Mouse (Mus musculus) cerebellum, adult 8-10 months (tissue): ENCODE results near the gene Mical2.

ENCODE experiments used
- DNase-seq: peaks from one replicate; pipeline ENCODE4 v3.0.0; 2022

Gene Mical2

DNA sequence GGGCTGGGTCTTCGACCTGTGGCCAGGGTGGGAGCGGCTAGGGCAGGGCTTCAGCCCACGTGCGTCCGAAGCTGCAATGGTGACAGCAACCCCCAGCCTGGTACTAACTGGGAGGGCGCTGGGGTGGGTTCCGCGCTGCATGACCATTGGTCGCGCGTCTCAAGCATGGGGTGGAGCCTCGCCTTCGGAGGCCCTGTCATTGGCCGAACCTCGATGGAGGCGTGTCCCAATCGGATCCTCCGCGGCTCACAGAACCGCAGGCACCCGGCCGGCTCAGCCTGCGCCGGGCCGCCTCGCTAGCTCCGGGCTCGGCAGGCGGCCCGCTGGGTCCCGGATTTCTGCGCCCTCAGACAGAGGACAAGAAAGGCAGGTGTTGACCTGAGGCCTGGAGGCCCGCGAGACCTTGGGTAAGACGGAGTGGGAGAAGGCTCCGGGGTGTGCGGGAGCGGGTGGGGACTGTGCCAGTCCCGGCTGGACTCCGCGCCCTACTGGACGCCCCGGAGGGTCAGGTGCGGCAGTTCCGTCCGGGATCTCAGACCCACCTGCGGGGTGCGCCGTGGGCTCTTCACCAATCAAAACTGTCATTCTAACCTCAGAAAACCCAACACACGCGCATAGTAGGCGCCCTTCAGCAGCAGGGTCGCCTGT lies at the start of gene Mical2:
TSS of gene Mical2 (plus strand) at position 242 of the 648 bp plus-strand sequence.
- DNase-seq, result peak; percentile 88

DNA sequence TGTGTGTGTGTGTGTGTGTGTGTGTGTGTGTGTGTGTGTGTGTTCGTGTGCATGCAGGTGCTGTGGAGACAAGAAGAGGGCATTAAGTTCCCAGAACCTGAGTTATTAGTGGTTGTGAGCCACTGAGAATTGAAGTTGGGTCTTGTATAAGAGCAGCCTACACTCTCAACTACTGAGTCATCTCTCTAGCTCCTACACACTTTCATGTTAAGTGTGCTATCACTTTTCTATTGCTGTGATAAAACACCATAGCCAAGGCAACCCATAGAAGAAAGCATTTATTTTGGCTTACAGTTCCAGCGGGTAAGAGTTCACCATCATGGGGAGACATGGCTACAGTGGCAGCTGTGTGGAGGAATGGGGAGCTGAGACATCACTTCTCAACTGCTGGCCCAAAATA lies 49.0 kb upstream of the Mical2 start:
- no peak for DNase-seq

DNA sequence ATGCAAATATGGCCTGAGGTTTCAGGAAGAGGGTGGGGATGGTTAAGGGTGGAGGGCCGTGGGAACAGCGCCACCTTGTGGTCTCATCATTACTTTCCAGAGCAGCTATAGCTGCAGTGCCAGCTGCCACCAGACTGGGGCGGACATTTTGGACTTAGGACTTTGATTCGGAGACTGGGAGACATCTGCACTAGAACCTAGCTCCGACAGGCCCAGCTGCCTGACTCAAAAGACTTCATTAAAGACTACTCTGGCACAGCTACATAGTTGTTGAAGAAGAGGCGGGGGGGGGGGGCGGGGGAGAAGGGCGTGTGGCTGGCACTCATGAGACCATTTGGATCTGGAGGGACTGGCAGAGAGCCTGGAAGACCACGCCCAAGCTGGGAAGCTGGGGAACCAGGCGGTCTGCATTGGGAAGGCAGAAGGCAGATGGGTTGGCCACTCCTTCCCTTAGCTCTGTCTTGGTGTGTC lies 45.4 kb upstream of the Mical2 start:
- peak; percentile 84 for DNase-seq

- peak; percentile 94 for DNase-seq
Observed at GRCm38 (mm10) chr7:112183258-112183841, 42.3 kb upstream of the Mical2 start.

- no peak for DNase-seq
Observed at GRCm38 (mm10) chr7:112184519-112185225, 41.0 kb upstream of the Mical2 start.

DNA sequence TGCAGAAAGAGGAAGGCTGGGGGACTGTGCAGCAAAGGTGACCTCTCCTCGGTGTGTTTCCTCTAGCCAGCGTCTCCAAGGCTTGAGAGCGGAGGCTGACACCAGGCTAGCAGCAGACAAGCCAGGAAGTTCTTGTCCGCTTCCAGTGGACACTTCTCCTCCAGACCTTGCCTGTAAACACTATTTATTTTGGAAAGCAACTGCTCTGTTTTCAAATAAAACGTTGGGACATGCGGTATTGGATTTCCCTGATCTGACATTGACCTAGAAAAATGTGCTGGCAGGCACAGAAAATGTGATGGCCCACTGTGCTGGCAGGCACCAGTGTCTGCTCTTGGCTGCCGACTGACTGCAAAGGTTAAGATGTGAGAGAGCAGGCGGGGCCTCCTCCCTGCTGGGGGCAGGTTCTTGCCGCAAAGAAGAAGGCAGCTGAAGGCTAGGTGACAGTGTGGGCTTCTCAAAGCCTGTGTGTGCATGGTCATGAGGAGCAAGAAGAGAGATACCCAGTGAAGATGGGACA lies 40.4 kb upstream of the Mical2 start:
- peak; percentile 82 for DNase-seq

GRCm38 (mm10) chr7:112186871-112187270 lies 38.8 kb upstream of the Mical2 start:
- DNase-seq, result no peak

DNA sequence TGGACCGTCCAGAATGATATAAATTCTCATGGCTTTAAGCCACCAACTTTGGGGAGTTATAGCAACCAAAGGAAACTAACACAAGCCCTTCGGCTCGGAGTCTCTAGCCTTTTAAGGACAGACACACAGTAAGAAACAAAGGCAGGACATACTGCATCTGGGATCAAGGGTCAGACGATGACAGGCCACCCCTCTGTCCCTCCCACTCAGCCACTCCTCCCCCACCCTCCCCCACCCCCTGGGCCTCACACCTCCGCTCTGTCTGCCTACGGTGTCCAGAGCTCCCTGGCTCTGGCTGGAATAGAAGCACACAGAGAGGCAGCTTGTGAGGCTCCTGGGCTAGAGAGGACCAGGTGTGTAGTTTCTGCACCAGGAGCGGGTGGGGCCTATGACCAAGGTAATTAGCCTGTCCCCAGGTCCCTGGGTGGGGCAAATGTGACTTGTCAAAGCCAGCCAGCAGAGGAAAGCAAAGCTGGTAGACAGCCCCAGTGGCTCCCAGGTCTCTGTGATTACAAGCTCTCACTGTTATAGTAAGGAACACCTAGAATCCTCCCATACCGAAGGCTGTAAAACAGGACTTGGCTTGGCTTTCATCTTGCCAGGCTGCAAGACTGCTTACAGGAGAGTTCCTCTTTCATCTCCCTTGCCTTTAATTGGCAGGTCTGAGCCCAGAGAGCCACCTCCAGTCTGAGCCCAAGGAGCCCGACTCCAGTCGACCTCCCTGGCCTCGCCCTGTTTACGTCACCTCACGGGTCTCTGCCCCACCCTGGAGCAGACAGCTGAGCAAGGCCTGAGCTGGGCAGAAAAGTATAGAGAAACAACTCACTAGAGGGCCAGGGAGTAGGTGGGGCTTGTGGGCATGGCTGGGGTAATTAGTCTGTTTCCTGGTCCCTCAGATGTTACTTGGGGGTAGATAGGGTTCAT lies 37.9 kb upstream of the Mical2 start:
- no peak for DNase-seq

- peak; percentile 54 for DNase-seq
Observed at GRCm38 (mm10) chr7:112192237-112192636, 33.4 kb upstream of the Mical2 start.

DNA sequence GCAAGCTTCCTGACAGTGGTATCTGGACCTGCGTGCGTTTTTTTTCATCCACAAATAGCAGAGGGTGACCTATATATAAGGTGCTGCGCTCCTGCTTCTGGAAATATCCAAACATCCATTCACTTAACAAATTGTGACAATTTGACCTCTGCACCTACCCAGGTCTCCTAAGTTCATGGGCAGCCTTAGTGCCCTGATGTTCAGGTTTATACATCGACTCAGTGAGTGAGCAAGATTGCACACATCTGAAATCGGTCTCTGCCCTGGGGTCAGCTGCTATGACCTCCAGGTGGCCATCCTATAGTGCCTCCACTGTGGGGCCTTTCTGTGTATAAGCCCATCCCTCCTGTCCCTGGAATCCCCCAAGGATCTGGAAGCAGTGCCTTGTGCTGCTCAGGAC lies 32.9 kb upstream of the Mical2 start:
- no peak for DNase-seq

GRCm38 (mm10) chr7:112194286-112194685 lies 31.4 kb upstream of the Mical2 start:
- no peak for DNase-seq

DNA sequence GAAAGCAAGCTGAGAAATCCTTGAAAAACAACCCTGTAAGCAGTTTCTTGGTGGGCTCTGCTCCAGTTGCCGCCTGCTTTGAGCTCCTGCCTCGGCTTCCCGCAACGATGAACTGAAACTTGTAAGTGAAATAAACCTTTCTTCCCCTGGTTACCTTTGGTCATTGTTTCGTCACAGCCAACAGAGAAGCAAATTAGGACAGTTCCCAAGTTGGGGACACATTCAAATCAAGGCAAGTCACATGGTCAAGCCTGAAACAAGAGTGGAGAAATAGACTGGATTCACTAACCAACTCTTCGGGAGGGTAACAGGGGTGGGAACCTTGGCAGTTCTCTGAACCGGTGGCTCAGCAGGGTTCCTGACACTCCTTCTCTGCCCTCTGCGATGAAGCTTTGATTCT lies 28.2 kb upstream of the Mical2 start:
- DNase-seq, result no peak

DNA sequence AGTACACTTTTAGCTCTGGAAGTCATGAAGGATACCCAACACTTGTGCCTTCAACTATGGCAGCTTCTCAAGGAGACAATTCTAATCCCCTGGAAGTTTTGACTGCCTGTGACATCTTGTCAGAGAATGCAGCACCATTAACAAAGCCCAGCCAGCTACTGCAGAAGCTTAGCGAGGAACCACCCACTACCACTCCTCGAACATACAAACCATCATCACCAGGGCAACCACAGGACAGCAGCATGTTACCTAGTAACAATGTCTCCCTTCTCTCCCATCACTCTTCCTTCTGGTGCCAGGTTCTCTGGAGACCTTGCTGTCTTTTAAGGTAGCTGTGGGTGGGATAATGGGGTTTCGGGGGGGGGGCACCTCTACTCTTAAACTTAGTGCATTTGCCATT lies 26.3 kb upstream of the Mical2 start:
- no peak for DNase-seq

DNA sequence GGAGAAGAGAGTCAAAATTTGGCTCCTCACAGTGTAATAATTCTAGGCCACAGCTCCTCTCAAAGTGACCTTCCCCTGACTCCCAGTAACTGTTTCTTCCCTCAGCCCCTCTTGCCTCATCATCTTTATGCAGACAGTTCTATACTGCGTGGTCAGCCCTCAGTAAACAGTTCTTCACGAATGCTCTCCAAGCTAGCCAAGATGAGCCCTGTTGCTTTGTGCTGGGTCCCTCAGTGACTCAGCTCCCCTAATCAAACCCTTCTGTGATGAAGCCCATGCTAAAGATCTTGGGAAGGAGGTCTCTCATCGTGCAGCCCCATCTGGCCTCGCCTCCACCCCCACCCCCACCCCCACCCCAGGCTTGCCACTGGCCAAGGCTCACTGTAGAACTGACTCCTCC lies 24.9 kb upstream of the Mical2 start:
- DNase-seq, result no peak

- DNase-seq, result no peak
Observed at GRCm38 (mm10) chr7:112202194-112202593, 23.5 kb upstream of the Mical2 start.

DNA sequence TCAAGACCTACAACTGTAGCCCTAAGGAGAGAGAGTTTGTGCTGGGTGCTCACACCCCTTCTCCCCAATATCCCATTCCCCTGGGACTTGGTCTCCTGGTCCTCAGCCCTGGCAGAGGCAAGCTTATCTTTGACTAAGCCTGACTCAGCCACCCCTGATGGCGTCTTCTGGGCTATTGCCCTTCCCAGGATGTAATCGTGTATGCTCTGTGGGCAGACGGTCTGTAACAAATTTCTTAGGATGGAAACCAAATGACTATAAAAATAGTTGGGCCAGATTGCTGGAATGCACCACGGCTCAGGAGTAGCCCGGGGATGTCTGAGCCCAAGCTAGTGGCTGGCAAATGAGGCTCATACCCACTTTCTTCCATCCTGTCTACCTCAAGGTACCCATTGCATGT lies 22.8 kb upstream of the Mical2 start:
- peak; percentile 46 for DNase-seq

- DNase-seq, result peak; percentile 77
Observed at GRCm38 (mm10) chr7:112203937-112204336, 21.7 kb upstream of the Mical2 start.

DNA sequence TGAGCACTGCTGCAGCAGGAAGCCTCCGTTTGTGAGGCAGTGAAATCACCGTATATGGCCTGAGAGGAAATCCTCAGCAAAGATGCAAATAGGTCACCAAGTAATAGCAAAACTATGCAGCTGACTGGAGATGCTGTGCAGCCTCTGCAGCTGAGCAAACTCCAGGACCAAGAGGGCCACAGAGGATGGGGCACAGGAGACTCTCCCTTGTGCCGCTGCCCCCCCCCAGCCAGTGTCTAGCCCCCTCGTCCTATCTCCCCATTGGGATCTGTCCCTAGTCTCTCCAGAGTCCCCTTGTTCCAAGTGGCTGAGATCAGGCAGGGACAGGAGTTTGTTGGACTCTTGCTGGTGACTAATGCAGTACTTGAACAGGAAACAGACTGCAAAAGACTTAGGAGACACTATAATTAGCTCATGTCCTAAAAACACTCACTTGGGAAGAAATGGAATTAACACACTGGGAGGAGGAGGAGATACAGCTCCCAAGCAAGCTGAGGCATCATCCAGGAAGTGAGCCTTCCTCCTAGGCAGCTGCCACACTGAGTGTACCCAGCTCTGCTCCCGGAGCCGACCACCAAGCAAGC lies 21.2 kb upstream of the Mical2 start:
- DNase-seq, result no peak

DNA sequence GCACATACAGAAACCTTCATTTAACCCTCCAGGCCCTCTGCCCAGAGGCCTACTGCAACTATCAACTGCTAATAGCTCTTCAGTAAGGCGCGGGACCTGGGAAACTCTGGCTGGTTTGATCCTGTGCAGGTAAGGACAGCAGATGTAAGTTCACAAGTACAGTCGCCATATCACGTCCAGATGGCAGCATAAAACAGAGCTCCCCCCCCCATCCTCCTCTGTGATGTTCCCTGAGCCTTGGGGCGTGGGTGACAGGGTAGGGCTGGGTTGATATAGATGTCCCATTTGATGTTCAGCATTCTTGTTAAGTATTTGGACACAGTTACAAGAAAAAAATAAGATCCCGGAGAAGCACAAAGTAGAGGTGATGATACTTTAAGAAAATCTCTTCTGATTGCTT lies 20.1 kb upstream of the Mical2 start:
- no peak for DNase-seq

GRCm38 (mm10) chr7:112207717-112208116 lies 17.9 kb upstream of the Mical2 start:
- no peak for DNase-seq

GRCm38 (mm10) chr7:112208323-112209167 lies 17.1 kb upstream of the Mical2 start:
- no peak for DNase-seq
